Mouse (Mus musculus) liver, adult (tissue): Measurements from ENCODE around the gene Grk3.

Source experiments
- GATA4 ChIP-seq: IDR thresholded peaks from 2 replicates; pipeline ENCODE4 v1.6.1; 2014; ENCODE audit warnings: mild to moderate bottlenecking, low read length; ENCODE audit not compliant: insufficient replicate concordance

Gene Grk3

DNA sequence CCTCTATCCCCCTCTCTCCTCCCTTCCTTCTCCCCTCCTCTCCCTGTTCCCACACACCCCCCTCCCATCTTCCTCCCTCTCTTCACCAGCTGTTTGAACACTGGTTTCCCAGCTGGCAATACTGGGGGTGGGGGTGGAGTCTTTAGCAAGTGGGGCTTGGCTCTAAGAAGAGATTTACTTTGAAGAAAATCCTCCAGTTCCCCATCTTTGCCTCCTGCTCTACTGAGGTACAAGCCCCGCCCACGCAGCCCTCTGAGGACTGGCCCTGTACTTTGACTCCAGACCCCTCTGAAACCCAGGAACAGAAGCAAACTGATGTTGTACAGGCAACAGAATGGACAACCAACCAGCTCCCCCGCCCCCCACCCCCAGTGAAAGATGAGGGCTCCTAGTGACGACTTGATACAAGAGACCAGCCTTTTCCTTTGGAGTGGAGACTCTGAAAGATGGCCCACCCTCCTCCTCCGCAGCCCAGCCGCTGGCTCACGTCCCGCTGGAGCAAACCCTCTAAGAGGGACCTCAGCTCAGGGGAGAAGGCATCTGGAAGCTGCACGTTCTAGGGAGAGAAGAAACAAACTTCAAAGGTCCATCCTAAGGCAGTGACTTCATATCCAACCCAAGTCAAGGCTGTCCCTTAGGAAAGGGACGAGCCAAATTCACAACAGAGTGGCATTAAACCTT lies 87.2 kb downstream of the Grk3 start:
- TF ChIP-seq GATA4: no peak

GRCm38 (mm10) chr5:112925422-112925821 lies 90.2 kb downstream of the Grk3 start:
- no peak for TF ChIP-seq GATA4

DNA sequence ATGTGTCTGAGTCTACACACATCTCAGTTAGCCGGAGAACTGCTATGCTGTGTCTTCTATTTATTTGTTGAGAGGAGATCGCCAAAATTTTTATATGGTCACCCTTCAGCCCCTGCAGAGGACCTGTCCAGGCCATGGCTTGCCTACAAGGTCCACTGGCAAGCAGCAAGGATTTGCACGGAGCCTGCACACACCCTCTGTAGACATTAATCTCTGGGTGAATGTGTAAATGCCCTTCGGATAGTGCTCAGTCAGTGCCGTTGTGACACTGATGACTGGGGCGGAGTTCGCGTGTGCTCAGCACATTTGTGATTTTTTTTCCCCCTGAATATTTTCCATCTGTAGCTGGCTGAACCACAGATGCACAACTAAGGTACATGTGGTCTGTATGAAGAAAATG lies 90.8 kb downstream of the Grk3 start:
- TF ChIP-seq GATA4: no peak

DNA sequence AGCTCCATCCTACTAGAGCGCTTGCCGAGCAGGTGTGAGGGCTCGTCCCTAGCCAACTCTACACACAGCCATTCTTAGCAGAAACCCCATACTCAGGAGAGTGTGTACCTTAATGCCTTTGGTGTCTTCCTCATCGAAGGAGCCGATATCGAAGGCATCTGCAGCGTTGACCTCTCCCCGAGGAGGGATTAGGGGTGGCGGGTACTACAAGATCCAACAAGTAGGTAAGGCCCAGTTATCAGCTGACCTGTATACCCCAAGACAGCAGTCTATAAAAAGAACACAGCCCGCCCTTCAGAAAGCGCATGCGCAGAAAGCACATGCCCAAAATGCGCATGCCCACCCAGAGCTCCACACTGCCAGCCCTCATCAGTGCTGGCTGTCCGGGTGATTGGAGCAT lies 91.8 kb downstream of the Grk3 start:
- no peak for TF ChIP-seq GATA4

DNA sequence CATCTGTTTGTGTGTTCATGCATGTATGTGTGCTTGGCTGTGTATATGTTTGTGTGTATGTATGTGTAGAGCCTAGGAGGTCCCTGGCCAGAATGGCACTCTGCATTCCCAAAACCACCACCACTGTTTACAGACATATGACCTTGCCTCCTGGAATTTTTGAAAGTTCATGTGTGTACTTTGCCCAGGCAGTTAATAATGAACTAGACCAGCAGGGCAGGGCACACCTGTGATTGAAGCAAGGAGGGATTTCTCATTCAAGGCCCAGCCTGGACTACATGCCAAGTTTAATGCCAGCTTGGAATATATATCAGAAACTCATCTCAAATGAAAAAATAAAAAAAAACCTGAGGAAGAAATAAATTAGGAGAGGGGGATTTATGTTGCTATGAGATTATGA lies 93.7 kb downstream of the Grk3 start:
- no peak for TF ChIP-seq GATA4

GRCm38 (mm10) chr5:112910381-112910780 lies 105.2 kb downstream of the Grk3 start:
- TF ChIP-seq GATA4: no peak

- TF ChIP-seq GATA4: no peak
Measured at GRCm38 (mm10) chr5:112908169-112908614, 107.4 kb downstream of the Grk3 start.

DNA sequence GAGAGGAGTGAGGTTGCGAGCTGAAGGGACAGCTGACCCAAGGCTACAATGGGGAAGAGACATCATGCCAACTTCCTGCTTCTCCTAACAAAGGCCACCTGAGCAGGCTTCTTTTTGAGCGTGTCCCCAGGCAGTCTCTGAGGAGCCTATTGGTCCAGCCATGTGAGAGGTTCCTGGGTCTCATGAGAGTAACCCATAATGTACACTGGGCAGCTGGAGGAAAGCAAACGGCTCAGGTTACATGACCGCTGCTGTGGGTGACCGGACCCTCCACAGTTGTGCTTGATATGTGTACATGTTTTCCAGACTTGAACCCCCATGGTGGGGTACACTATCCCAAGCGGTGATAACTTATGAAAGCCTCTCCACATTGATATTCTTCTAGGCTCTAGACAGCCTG lies 108.1 kb downstream of the Grk3 start:
- no peak for TF ChIP-seq GATA4

GRCm38 (mm10) chr5:112895674-112896654 lies 119.6 kb downstream of the Grk3 start, which contains the start of gene Myo18b:
Myo18b (minus strand) TSS chr5:112896362.
- TF ChIP-seq GATA4: no peak

- TF ChIP-seq GATA4: no peak
Measured at GRCm38 (mm10) chr5:112893462-112894060, 122.0 kb downstream of the Grk3 start.

- TF ChIP-seq GATA4: no peak
Measured at GRCm38 (mm10) chr5:112892411-112892810, 123.2 kb downstream of the Grk3 start.

DNA sequence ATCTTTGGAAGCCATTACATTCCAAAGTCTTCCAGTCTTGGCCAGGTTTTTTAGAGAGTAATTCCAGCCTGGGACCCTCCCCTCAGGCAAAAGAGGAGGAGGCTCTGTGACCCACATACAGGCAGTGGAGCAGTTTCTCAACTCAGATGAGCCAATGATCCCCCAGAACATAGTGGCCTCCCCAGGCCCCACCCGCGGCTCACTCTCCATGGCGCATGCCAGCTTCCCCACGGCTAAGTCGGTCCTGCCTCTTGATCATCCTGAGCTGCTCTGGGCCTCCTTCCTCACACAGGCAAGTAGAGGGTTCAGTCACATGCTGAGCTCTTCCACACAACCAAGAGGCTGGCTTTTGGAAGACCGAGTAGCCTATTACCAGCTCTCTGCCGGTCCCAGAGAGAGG lies 126.9 kb downstream of the Grk3 start:
- no peak for TF ChIP-seq GATA4

- no peak for TF ChIP-seq GATA4
Measured at GRCm38 (mm10) chr5:112886687-112887491, 128.7 kb downstream of the Grk3 start.

DNA sequence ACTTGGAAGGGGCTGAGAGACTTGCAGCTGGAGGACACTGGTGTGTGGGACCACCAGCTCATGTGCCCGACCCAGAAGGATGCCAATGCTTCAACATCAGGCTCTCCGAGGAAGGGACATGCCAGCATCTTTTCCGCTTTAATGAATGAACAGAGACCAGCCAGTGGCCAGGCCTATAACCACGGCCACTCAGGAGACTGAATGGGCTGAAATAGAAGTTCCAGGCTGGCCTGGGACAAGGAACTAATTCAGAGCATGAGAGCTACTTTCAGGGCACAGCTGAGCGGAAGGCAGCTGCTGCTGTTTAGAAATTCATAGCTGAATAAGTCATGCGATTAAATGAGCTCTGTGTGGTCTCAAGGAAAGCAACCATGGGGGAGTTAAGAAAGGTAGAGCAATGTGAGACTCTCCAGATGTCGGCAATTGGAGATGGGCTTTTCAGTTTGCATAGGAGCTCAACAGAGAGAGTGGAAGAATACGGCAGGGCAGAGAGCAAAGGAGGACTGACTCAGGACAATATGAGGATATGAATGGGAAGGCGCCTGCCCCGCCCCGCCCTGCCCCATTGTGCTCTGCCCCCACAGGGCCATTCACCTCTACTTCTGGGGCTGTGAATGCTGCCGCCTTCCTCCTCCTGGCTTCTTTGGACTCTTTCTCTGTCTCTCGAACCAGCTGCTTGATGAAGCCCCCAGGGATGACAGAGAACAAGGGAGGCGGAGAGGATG lies 138.0 kb downstream of the Grk3 start:
- TF ChIP-seq GATA4: no peak
